Mouse (Mus musculus): Measurements from ENCODE around the gene Lzic.
"Not testable (repeated sequence)": the region's sequence is repeated elsewhere in the genome, so short reads cannot be mapped to it uniquely, and the experiment has no call there.

The Lzic gene

GRCm38 (mm10) chr4:149485053-149485824 is at the start of gene Lzic, which contains the start of gene Nmnat1:
Lzic (plus strand) TSS chr4:149485229.
Nmnat1 (minus strand) TSS chr4:149485202.
- peak; percentile 83 to 84 for DNase-seq (ENCODE audit: low read depth in 2 of 2, low spot score in 2 of 2)

GRCm38 (mm10) chr4:149440576-149440975 is 44.5 kb upstream of the Lzic start:
- DNase-seq (ENCODE audit: low read depth in 2 of 2, low spot score in 2 of 2) = no peak

GRCm38 (mm10) chr4:149442436-149442835 is 42.6 kb upstream of the Lzic start:
- DNase-seq (ENCODE audit: low read depth in 2 of 2, low spot score in 2 of 2) = no peak

DNA sequence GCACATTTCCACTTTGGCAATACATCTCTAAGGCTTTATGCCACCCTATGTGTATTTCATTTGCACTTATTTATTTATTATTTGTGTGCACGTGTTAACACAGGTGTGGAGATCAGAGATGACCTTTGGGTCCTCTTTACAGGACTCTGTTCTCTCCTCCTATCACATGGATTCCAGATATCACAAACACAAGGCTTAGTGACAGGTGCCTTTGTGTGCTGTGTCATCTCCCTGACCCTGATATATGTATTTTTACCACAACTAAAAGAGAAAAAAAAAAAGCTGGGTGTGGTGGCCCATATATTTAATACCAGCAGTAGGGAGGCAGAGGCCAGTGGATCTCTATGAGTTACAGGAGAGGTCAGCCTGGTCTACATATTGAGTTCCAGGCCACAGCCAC is 40.6 kb upstream of the Lzic start:
- no peak for DNase-seq (ENCODE audit: low read depth in 2 of 2, low spot score in 2 of 2)

- DNase-seq (ENCODE audit: low read depth in 2 of 2, low spot score in 2 of 2) = peak; percentile 71 to 77
Measured at GRCm38 (mm10) chr4:149444964-149445701, 39.9 kb upstream of the Lzic start.

DNA sequence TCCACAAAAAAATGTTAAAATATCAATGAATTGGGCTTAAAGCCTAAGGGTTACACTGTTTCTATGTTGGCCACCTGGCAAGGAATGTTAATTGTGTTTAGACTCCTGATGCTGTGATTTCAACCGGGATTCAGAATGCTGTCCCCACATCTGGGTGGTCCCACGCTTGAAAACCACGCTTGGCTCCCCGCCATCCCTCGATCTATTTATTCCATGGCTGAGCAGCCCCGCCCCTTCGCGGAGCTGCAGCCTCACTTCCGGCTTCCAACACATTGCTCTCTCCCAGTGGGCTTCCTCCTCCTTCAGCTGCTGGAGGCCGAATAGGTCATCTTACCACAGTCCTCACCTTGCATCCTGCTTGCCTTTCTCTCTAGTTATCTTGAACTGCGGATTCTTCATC is 39.2 kb upstream of the Lzic start:
- no peak for DNase-seq (ENCODE audit: low read depth in 2 of 2, low spot score in 2 of 2)

DNA sequence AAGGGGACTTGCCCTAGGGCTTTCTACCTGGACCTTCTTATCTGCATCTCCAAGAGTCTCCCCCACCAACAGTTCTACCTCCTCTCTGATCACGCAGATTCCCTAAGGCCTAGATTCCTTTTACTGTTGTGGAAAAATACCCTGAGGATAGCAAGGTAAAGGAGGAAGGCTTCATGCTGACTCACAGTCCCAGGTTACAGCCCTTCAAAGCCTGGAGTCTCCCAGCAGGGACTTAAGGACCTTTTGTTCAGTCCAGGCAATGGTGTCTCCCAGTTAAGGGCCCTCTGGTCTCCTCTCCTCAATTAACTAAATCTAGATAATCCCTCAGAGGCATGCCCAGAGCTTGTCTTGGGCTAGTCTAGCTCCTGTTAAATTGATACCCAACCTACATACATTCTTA is 38.7 kb upstream of the Lzic start:
- no peak for DNase-seq (ENCODE audit: low read depth in 2 of 2, low spot score in 2 of 2)

GRCm38 (mm10) chr4:149450636-149451035 is 34.4 kb upstream of the Lzic start:
- DNase-seq (ENCODE audit: low read depth in 2 of 2, low spot score in 2 of 2) = no peak

GRCm38 (mm10) chr4:149453656-149454055 is 31.4 kb upstream of the Lzic start:
- DNase-seq (ENCODE audit: low read depth in 2 of 2, low spot score in 2 of 2) = peak; percentile 56 to 70

DNA sequence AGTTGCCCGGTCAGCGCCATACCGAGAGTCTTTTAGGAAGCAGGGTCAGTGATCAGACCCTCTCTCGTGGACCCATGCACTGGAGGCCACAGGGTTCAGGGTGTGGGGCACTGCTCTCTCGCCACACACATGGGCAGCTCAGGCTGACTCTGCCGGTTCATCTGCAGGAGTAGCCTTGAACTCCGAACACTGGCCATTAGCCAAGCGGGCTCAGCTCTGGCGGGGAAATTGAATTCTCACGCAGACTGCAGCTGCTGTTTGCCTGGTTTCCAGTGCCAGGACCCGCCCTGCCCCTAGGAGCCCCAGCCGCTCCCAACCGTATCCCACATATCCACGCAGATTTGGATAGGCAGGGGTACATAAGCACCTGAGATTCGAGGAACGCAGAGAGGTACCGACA is 30.8 kb upstream of the Lzic start:
- no peak for DNase-seq (ENCODE audit: low read depth in 2 of 2, low spot score in 2 of 2)

DNA sequence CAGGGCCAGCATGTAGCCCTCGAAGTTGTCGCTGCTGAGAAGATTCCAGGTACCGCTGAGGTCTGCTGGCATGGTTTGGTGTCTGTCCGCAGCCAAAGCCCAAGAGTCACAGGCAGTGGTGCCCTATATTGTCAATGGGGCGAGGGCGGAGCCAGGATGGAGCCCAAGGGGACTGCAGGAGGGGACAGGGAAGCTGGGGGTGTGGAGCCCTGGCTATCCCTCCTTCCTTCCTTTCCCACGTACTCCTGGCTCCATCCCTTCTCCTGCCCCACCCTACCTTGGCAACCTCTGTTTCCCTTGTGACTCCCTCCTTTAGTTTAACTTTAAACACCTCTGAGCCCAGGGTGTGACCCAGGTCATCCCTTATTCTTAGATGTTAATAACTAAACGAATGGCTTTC is 30.1 kb upstream of the Lzic start, which contains the start of gene Rbp7:
Gene Rbp7 (minus strand): TSS at position 100 of the 400 bp plus-strand sequence.
- no peak for DNase-seq (ENCODE audit: low read depth in 2 of 2, low spot score in 2 of 2)

DNA sequence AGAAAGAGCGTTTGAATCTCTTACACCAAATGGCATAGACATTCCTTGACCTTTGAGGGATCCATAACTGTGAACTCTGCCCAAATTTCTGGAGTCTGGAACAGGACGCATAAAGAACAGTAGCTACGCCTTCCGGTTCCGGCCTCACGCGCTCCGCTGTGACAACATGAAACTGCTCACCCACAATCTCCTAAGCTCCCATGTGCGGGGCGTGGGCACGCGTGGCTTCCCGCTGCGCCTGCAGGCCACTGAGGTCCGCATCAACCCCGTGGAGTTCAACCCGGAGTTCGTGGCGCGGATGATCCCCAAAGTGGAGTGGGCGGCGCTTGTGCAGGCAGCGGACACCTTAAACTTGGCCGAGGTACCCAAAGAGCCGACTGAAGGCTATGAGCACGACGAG is 27.9 kb upstream of the Lzic start:
- not testable (repeated sequence) for DNase-seq (ENCODE audit: low read depth in 2 of 2, low spot score in 2 of 2)

DNA sequence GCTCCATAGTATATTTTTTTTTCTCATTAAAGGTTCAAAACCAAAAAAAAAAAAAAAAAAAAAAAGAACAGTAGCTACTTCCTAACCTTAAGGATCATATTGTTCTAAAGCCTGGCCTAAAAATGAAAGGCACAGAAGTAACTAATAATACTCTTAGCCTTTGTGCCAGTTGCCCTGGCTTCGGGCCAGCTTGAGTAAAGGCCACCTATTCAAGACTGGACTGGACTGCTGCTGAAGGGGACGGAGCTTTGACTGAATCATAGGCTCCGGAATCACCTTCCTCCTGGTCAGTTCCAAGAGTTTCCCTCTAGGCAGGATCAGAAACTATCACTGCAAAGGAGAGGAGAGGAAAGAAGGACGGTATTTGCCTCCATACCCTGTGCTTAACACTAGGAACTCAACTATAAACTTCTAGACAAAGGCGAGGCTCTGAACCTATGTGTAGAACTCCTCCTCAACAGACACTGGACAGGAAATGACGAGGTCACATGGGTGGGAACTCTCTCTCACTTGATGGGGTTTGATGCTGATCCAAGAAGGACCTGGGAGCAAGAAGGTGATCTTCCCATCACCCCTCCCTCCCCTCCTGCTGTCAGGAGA is 27.1 kb upstream of the Lzic start:
- no peak for DNase-seq (ENCODE audit: low read depth in 2 of 2, low spot score in 2 of 2)

DNA sequence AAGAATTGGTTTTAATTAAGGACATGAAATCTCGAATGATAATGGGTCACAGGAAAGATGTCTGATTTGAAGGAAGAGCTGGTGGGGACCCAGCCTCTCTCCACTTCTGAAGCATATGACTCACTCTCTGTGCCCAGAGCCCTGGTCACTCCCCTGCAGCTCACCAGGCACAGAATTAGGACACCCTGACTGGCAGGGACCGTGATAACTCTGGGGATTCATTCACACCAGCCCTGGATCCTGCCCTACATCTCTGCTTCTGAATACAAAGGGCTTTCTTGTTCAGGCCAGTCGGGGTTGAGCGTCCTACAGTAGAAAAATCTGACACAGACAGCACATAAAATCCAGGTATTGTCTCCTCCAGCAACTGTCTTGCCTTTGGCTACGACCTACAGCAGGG is 26.5 kb upstream of the Lzic start:
- DNase-seq (ENCODE audit: low read depth in 2 of 2, low spot score in 2 of 2) = no peak

DNA sequence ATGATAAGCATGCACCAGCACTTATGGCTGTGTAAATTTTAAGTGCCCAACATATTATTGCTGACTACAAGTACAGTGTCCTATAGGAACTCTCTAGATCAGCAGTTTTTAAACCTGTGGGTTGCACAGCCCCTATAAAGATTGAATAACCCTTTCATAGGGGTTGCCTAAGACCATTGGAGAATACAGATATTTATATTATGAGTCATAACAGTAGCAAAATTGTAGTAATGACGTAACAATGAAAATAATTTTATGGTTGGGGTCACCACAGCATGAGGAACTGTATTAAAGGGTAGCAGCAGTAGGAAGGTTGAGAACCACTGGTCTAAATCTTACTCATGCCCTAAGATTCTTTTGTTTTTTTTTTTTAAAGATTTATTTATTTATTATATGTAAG is 25.6 kb upstream of the Lzic start:
- no peak for DNase-seq (ENCODE audit: low read depth in 2 of 2, low spot score in 2 of 2)

DNA sequence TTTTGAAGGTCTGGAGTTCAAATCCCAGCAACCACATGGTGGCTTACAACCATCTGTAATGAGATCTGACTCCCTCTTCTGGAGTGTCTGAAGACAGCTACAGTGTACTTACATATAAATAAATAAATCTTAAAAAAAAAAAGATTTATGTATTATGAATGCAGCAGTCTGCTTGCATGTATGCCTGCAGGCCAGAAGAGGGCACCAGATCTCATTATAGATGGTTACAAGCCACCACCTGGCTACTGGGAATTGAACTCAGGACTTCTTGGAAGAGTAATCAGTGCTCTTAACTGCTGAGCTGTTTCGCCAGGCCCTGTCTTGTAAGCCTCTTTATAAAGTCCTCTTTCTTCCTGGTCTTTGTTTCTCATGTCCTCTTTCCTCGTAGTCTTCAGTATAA is 24.6 kb upstream of the Lzic start:
- not testable (repeated sequence) for DNase-seq (ENCODE audit: low read depth in 2 of 2, low spot score in 2 of 2)

DNA sequence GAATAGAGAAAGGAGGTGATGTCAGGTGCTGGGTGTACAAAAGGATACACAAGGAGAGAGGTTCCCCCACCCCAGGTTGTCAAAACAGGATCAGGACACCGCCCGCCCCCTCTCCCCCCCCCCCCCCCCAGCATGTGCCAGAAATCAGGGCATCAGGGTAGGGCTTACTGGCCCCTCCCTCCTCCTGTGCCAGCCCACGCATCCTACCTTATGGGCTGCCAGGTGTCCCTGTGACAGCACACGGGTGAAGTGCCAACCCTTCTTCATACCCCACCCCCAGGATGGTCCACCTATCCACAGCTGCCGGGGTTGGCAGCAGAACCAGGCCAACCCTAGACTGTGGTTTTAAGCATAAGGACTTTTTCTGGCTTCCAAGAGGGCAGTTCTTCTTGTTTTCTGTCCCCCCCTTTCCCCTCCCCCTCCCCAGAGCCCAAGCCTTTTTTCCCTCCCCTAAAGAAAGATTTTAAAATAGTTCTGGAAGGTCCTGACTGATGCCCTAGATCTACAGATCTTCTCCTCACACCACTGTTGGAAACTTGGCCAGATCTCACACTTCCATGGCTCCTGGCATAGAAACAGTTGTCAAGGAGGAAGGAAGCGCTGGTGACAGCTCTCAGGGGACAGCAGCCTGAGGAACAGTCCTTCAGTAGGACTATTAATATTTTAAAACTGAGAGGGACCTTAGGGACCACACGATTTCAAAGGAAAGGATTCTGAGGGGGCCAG is 23.3 kb upstream of the Lzic start:
- DNase-seq (ENCODE audit: low read depth in 2 of 2, low spot score in 2 of 2) = no peak

DNA sequence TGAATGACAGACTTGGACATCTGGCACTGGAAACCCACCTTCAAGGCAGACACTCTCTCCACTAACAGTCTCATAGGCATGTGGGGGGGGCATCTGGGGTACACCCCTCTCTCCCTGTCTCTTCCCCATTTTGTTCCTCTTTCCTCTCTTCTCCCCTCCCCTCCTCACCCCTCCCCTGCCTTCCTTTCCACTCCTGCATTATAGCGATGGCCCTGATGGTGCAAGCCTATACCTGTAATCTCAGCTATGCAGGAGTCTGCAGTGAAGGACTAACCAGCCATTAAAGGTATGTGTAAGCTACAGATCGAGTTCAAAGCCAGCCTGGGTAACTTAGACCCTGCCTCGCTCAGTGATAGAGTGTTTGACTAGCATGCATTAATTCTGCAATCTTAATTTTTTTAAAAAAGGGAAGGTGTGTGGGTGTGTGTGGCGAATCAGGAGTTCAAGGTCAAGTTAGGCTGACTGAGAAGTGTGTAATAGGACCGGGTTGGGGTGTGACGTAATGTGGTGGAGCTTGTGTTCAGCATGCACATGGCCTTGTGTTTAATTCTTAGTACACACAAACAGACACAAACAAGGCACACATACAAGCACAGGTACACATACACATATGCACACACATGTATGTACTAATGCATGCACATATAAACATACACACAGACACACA is 22.6 kb upstream of the Lzic start:
- DNase-seq (ENCODE audit: low read depth in 2 of 2, low spot score in 2 of 2) = no peak

DNA sequence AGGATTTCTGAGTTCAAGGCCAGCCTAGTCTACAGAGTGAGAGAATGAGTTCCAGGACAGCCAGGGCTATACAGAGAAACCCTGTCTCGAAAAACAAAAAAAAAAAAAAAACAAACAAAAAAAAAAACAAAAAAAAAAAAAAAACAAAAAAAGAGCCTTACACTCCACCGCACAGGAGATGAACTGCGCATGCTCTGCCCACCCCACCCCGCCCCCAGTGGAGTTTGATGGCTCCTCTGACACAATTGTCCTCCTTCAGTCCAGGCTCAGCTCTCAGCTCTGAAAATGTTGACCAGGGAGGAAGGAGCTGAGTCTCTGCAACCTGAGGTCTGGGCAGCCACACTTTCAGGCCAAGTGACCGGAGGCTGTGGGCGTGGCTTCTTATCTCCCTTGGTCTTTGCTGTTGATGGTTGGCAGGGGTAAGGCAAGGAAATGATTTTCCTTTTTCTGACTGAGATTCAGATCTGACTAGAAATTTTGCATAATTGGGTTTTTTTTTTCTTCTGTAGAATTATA is 21.5 kb upstream of the Lzic start:
- DNase-seq (ENCODE audit: low read depth in 2 of 2, low spot score in 2 of 2) = no peak

DNA sequence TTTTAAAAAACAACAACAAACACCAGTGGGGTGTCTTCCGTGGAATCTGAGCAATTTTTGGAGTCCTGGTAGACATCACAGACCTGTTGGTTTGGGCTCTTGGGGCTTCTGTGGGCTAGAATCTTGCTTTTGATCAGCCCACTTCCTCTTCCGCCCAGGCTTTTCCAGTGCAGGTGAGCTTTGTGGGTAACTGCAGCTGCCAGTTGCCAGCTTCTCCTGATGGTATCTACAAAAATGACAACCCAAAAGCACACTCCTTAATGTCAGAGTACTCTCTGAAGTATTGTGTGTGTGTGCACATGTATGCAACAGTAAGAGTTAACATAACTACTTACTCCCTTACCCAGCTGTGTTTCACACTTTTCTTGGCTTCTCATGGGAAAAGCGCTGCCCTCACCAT is 15.5 kb upstream of the Lzic start:
- DNase-seq (ENCODE audit: low read depth in 2 of 2, low spot score in 2 of 2) = peak; percentile 57

- no peak for DNase-seq (ENCODE audit: low read depth in 2 of 2, low spot score in 2 of 2)
Measured at GRCm38 (mm10) chr4:149475096-149475495, 9.9 kb upstream of the Lzic start.
